In the genomic region with DNA sequence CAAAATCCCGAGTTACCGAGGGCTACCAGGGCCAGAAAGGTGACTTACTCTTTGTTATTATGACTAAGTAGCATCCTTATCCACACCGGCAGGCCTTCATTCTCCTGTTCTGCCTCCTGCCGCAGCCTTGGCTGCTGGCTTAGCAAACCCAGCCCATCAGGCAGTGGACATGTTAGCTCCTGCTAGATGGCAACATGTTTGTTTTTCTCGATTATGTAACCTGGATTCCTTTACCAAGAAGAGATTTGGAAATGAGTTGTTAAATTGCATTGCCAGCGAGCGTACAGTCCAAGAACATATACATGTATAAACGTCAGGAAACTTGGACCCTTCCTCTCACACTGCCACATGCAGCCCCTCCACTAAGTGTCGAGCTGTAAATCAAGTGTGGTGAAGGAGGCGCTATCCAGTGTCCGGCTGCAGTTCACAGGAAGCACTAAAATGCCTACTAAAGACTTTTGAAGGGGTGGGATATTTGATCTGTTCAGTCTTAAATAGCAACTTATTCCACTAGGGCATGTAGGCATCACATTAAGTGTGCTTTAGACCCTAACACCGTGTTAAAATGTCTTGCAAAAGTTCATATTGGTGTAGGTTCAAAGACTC, we compare ENCODE assay signal across 17 mouse cellular contexts. TPM values are rescaled to one million over a fixed set of nuclear protein-coding genes. Genes with fewer than 3 reads are reported as not detected.
DNase-seq lines count a peak whose midpoint lies in the region; ATAC-seq lines count a peak whose summit lies in the region.
"Had no signal": no experiment of that assay in that cellular context is flagged by ENCODE, and none has a peak within 500 bp of the region (broad histone marks: within the 10 kb centered on the region; RNA-seq: fewer than 3 reads in every experiment).

No protein-coding gene starts in this region.

- H3K4me3 ChIP-seq in heart, embryonic 11.5 days (ENCODE audit: low read depth, low read length) = no peak overlapping the region
- no peak overlapping the region for H3K4me3 ChIP-seq in limb, embryonic 13.5 days
- H3K4me3 ChIP-seq: heart, embryonic 15.5 days had no signal

- no peak for ATAC-seq in heart, embryonic 11.5 days (replicated peaks; ENCODE audit: insufficient number of reproducible peaks, low FRiP score, low TSS enrichment)
- ATAC-seq in limb, embryonic 13.5 days (ENCODE audit: low FRiP score, low read depth) = no peak
- ATAC-seq: hindbrain, embryonic 16.5 days; intestine, embryonic 16.5 days; midbrain, embryonic 16.5 days had no signal

- H3K27ac ChIP-seq in heart, embryonic 11.5 days (ENCODE audit: low read depth, low read length) = 0 out of 2 replicates have a peak overlapping the region, but pooled peaks have one; percentile 41
- peak overlapping the region; percentile 58; the same call in 1 of the 2 replicates for H3K27ac ChIP-seq in limb, embryonic 13.5 days
- H3K27ac ChIP-seq: heart, embryonic 15.5 days; liver, embryonic 14.5 days had no signal

- H3K4me2 ChIP-seq in heart, embryonic 11.5 days = no peak overlapping the region
- H3K4me2 ChIP-seq in limb, embryonic 13.5 days (replicated peaks) = no peak overlapping the region
- H3K4me2 ChIP-seq: heart, embryonic 15.5 days had no signal

- intact Hi-C loops in heart, postnatal 36 days (cut with DNase I) = no loop called here

- H3K27me3 ChIP-seq in heart, embryonic 11.5 days (ENCODE audit: control insufficient read depth, insufficient read depth, low read length) = no peaks in the 10 kb centered on the region
- H3K27me3 ChIP-seq in limb, embryonic 13.5 days = no peaks in the 10 kb centered on the region
- H3K27me3 ChIP-seq: heart, embryonic 15.5 days had no signal

- peaks cover 2% of the 10 kb centered on the region; the same call in 1 of the 2 replicates for H3K4me1 ChIP-seq in heart, embryonic 11.5 days (ENCODE audit: control insufficient read depth, insufficient read depth, low read length)
- peaks cover 51% of the 10 kb centered on the region for H3K4me1 ChIP-seq in limb, embryonic 13.5 days
- H3K4me1 ChIP-seq: heart, embryonic 15.5 days had no signal

- H3K9me3 ChIP-seq in heart, embryonic 11.5 days (replicated peaks; ENCODE audit: control insufficient read depth, low read length) = no peaks in the 10 kb centered on the region
- H3K9me3 ChIP-seq in limb, embryonic 13.5 days = no peaks in the 10 kb centered on the region
- H3K9me3 ChIP-seq: heart, embryonic 15.5 days had no signal

- H3K9ac ChIP-seq in heart, embryonic 11.5 days (ENCODE audit: low read depth, low read length) = no peak overlapping the region
- H3K9ac ChIP-seq in limb, embryonic 13.5 days = no peak overlapping the region
- H3K9ac ChIP-seq: heart, embryonic 15.5 days; liver, embryonic 14.5 days had no signal

- WGBS in heart, embryonic 11.5 days (ENCODE audit: insufficient replicate concordance) = 73% methylated on average over 12 of the region's 12 CpGs
- 40% methylated on average over 12 of the region's 12 CpGs for whole genome bisulfite sequencing in limb, embryonic 13.5 days

- H3K36me3 ChIP-seq in heart, embryonic 11.5 days (ENCODE audit: control insufficient read depth, insufficient read depth, low read length) = no peaks in the 10 kb centered on the region
- H3K36me3 ChIP-seq in limb, embryonic 13.5 days = no peaks in the 10 kb centered on the region
- H3K36me3 ChIP-seq: heart, embryonic 15.5 days had no signal

- DNase-seq in heart, postnatal 36 days = no peak
- peak; percentile 19 for DNase-seq in lung, postnatal 36 days
- DNase-seq in lung, postnatal 4 days = no peak
- DNase-seq in adrenal gland, adult 8-10 months = no peak
- DNase-seq in thymus, postnatal 25 days = no peak
- DNase-seq: B cell, adult 2 months; cerebellum, adult 2 months; cerebellum, postnatal 36 days; heart, adult 18-20 months; thymus, postnatal 36 days had no signal

RNA-seq across cellular contexts. Expression of a gene that starts 18.3 kb away (rescaled TPM):
- 57.2 and 72.6 TPM in 2 replicates for polyA plus RNA-seq in heart, embryonic 11.5 days (2014; fragmentation: Nextera tagmentation; extraction: Ambion mirVana)
- total RNA-seq in heart, postnatal 36 days (2021) = 1 to 10 TPM; 2.8 to 5.0 TPM
- polyA plus RNA-seq in limb, embryonic 13.5 days (2015; fragmentation: Nextera tagmentation; extraction: Ambion mirVana) = 88.0 and 92.3 TPM in 2 replicates
- total RNA-seq in adrenal gland, adult 8-10 months (2022) = 1 to 10 TPM in 3 of 4 experiments, under 1 TPM in 1; 0.70 to 2.7 (median 1.3) TPM

RNA-seq across cellular contexts. Expression of a gene that starts 21.9 kb away (rescaled TPM):
- 10.1 and 11.7 TPM in 2 replicates for polyA plus RNA-seq in heart, embryonic 11.5 days (2014; fragmentation: Nextera tagmentation; extraction: Ambion mirVana)
- total RNA-seq in heart, postnatal 36 days (2021) = 10 to 100 TPM; 30.7 to 31.2 TPM
- polyA plus RNA-seq in limb, embryonic 13.5 days (2015; fragmentation: Nextera tagmentation; extraction: Ambion mirVana) = 10.7 and 11.1 TPM in 2 replicates
- total RNA-seq in adrenal gland, adult 8-10 months (2022) = 10 to 100 TPM; 10.8 to 21.8 (median 17.9) TPM
